Mouse (Mus musculus) leukemia stem cell, adult 10-12 weeks (primary cell): ENCODE data around the gene Zfp948. TPM values are rescaled to one million over a fixed set of nuclear protein-coding genes. Genes with fewer than 3 reads are reported as not detected.

Experiments
- polyA plus RNA-seq: library from polyadenylated mRNA; stranded (reverse); fragments of >175 nt; gene quantifications from 2 replicates; pipeline ENCODE4 v1.2.3, GENCODE M21; 2012; ENCODE audit warnings: low replicate concordance

Gene Zfp948
- polyA plus RNA-seq = 0.32 and 2.1 TPM in 2 replicates

GRCm38 (mm10) chr17:21566728-21567349, at the start of gene Zfp948:
Gene Zfp948 (plus strand): TSS chr17:21567008.

DNA sequence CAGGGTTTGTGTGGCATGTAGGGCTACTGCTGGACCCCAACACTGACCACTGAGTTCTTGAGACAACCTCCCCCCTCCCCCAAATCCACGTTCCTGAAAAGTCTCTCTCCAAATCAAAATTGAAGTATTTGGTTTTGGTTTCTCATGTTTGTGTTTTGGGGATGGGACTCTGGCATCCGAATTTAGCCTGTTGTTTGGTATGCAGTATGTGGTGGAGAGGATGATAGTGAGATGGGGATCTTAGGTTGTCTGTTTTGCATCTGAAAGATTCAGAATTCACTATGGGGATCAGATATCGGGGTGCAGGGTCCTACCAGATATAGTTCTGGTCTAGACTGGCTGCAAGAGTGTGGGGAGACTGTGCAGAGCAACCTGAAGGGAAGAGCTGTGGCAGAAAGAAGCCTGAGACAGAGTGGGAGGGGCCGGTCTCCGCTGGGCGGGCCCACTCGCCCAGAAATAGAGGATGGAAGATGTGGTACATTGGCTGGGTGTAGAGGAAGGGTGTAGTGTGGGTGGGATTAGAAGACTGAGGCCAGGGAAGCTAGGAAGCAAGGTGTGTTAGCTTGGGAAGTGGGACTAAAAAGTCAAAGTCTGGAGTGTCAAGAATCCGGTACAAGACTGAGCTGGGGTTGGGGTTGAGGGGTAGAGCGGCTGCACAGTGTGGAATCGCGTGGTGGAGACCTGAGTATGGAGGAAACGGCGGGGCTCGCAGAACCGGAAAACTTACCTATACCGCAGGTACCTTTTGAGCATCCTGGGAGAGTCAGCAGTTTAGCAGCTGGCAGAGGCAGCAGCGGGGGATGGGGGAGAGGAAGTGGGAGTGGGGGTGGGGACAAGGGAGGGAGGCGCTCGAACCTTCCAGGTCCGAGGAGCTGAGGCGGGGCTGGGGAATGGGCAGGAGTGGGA, 31.5 kb upstream of the Zfp948 start, which contains the start of gene Zfp52:
Gene Zfp52, plus strand, starts transcription at position 444 of the 906 bp plus-strand sequence.

Other genes starting within 250 kb of the Zfp948 start
- 0.20 TPM in 1 of 2 replicates, not detected in the other for gene Zfp677, start 183.3 kb upstream of the Zfp948 start, polyA plus RNA-seq
- gene Zfp54, start 143.8 kb upstream of the Zfp948 start, polyA plus RNA-seq = 0.17 and 0.35 TPM in 2 replicates
- 0.09 and 1.2 TPM in 2 replicates for gene Zfp51, start 116.6 kb upstream of the Zfp948 start, polyA plus RNA-seq
- gene Zfp53, start 78.0 kb upstream of the Zfp948 start, polyA plus RNA-seq = 0.66 and 1.7 TPM in 2 replicates
- 0.16 and 0.38 TPM in 2 replicates for gene Zfp52, start 31.5 kb upstream of the Zfp948 start, polyA plus RNA-seq
- gene Zfp983, start 83.6 kb downstream of the Zfp948 start, polyA plus RNA-seq = 0.34 TPM in 1 of 2 replicates, not detected in the other
- not detected in 2 replicates for gene Gm10226, start 124.9 kb downstream of the Zfp948 start, polyA plus RNA-seq
- gene Zfp760, start 140.7 kb downstream of the Zfp948 start, polyA plus RNA-seq = 0.10 and 1.2 TPM in 2 replicates
- 1.0 and 3.1 TPM in 2 replicates for gene Zfp229, start 163.8 kb downstream of the Zfp948 start, polyA plus RNA-seq